Mouse (Mus musculus) frontal cortex, adult (tissue): ENCODE results near the gene Cpm.
"Not testable (repeated sequence)": the region's sequence is repeated elsewhere in the genome, so short reads cannot be mapped to it uniquely, and the experiment has no call there.

Source experiments
- ATAC-seq: cut with Nextera tagmentation; 2 replicates; pipeline ENCODE4 v1.9.2; 2017; ENCODE audit warnings: mild to moderate bottlenecking, moderate library complexity, mixed read lengths; ENCODE audit not compliant: low TSS enrichment

The Cpm gene

GRCm38 (mm10) chr10:117629169-117629971, at the start of gene Cpm:
Cpm (plus strand) TSS chr10:117629500.
- peak; percentile 83 for ATAC-seq

GRCm38 (mm10) chr10:117579771-117580284, 49.5 kb upstream of the Cpm start:
- ATAC-seq, result no peak

GRCm38 (mm10) chr10:117580405-117580804, 48.9 kb upstream of the Cpm start:
- no peak for ATAC-seq

- ATAC-seq, result no peak
Measured at GRCm38 (mm10) chr10:117581007-117581752, 48.1 kb upstream of the Cpm start.

GRCm38 (mm10) chr10:117581753-117582062, 47.6 kb upstream of the Cpm start:
- no peak for ATAC-seq

- no peak for ATAC-seq
Measured at GRCm38 (mm10) chr10:117583155-117584061, 45.9 kb upstream of the Cpm start.

GRCm38 (mm10) chr10:117584102-117584501, 45.2 kb upstream of the Cpm start:
- ATAC-seq, result no peak

GRCm38 (mm10) chr10:117584566-117585515, 44.5 kb upstream of the Cpm start:
- no peak for ATAC-seq

- ATAC-seq, result no peak
Measured at GRCm38 (mm10) chr10:117585600-117586299, 43.5 kb upstream of the Cpm start.

- ATAC-seq, result no peak
Measured at GRCm38 (mm10) chr10:117586859-117587258, 42.4 kb upstream of the Cpm start.

- ATAC-seq, result no peak
Measured at GRCm38 (mm10) chr10:117587335-117587734, 42.0 kb upstream of the Cpm start.

GRCm38 (mm10) chr10:117588416-117589143, 40.7 kb upstream of the Cpm start:
- ATAC-seq, result not testable (repeated sequence)

- no peak for ATAC-seq
Measured at GRCm38 (mm10) chr10:117589144-117589940, 40.0 kb upstream of the Cpm start.

GRCm38 (mm10) chr10:117590331-117591301, 38.7 kb upstream of the Cpm start:
- no peak for ATAC-seq

- no peak for ATAC-seq
Measured at GRCm38 (mm10) chr10:117591766-117592165, 37.5 kb upstream of the Cpm start.

GRCm38 (mm10) chr10:117592306-117593040, 36.8 kb upstream of the Cpm start:
- ATAC-seq, result no peak
